Mouse (Mus musculus): Measurements from ENCODE around the gene Dhx34. TPM values are rescaled to one million over a fixed set of nuclear protein-coding genes. Genes with fewer than 3 reads are reported as not detected.
A peak's percentile ranks its signal among the peaks of the same experiment; 100 is the strongest.

The Dhx34 gene
- polyA plus RNA-seq, 1 experiment from 2014 or later = 27.2 TPM

DNA sequence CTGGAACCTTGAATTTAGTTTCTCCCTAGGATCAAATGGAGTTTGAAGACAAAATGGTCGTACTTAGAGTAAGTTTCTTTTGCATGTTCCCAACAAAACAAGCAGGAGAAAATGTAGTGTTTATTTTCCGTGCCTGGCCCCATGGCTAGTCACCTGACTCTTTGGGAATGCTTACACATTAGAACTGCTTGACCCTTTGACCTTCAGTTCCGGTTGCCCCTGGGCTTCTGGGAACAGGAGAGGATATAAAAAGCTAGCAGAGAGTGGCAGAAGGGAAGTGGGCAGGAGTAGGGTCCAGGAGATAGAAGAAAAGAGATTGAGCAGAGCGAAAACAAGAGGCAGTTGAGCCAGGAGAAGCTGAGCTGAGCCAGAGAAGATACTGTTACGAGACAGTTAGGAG lies 8.0 kb upstream of the Dhx34 start:
- no peaks in the 10 kb centered on the region for H3K36me3 ChIP-seq (ENCODE audit: control insufficient read depth, insufficient read depth, low read length)
- H3K4me3 ChIP-seq (ENCODE audit: low read length) = no peak overlapping the region
- no peak overlapping the region for H3K27ac ChIP-seq (ENCODE audit: low read length)
- H3K4me1 ChIP-seq (ENCODE audit: control insufficient read depth, insufficient read depth, low read length) = no peaks in the 10 kb centered on the region
- ATAC-seq = no peak
- H3K27me3 ChIP-seq (replicated peaks; ENCODE audit: control insufficient read depth, insufficient read depth, low read length) = no peaks in the 10 kb centered on the region
- no peak overlapping the region for H3K9ac ChIP-seq (ENCODE audit: low read depth, low read length)
- H3K4me2 ChIP-seq (ENCODE audit: low read depth, low read length) = no peak overlapping the region
- H3K9me3 ChIP-seq (ENCODE audit: control insufficient read depth, low read length) = no peaks in the 10 kb centered on the region
- 31% methylated on average over 5 of the region's 5 CpGs for WGBS

DNA sequence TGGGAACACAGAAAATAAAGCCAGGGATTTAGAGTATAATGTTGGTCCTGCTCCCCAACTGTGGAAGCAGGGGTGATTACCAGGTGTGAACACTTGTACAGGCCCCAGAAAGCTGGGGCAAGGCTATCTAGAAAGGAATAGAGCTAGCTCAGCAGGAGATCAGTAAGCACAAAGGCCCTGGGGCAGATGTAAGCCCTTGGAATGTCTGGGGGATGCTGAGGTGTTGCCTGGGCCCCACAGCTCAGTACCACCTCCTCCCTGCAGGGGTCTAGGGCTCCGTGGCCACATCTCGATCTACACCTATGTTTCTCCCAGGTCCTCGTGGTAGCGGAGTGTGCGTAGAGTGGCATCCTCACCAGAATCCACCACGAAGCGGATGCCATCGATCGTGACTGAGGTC lies 7.9 kb downstream of the Dhx34 start:
- ATAC-seq = no peak
- Histone ChIP-seq H3K27ac (ENCODE audit: low read length) (no peak overlapping the region), H3K4me1 (ENCODE audit: control insufficient read depth, insufficient read depth, low read length) (0 out of 2 replicates have a peak, but pooled peaks cover under 1% of the 10 kb centered on the region), H3K9me3 (ENCODE audit: control insufficient read depth, low read length) (no peaks in the 10 kb centered on the region), H3K9ac (ENCODE audit: low read depth, low read length) (no peak overlapping the region), H3K4me2 (ENCODE audit: low read depth, low read length) (no peak overlapping the region), H3K4me3 (ENCODE audit: low read length) (no peak overlapping the region), H3K36me3 (ENCODE audit: control insufficient read depth, insufficient read depth, low read length) (peaks cover 14% of the 10 kb centered on the region), H3K27me3 (replicated peaks; ENCODE audit: control insufficient read depth, insufficient read depth, low read length) (no peaks in the 10 kb centered on the region)
- WGBS = 91% methylated on average over 9 of the region's 9 CpGs

DNA sequence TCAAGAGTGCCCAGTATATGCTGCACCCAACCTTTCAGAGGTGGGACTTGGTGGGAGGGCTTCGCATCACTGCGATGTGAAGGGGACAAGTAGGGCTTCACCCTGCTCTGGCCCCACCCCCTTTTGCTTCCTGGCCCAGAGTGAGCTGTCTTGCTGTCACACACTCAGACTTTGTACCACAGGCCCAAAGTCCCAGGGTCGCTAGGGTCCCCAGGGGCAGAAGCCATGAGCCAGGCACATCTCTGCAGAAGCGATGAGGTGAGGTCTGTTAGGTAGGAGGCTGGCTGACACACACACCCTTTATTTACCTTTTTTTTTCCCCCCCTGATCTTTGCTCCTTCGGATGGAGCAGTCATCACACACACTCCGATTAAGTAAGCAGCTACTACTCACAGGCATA lies 8.6 kb downstream of the Dhx34 start:
- H3K9ac ChIP-seq (ENCODE audit: low read depth, low read length) = no peak overlapping the region
- 83% methylated on average over 6 of the region's 6 CpGs for WGBS
- no peak overlapping the region for H3K4me3 ChIP-seq (ENCODE audit: low read length)
- ATAC-seq = no peak
- no peaks in the 10 kb centered on the region for H3K9me3 ChIP-seq (ENCODE audit: control insufficient read depth, low read length)
- no peak overlapping the region for H3K27ac ChIP-seq (ENCODE audit: low read length)
- peaks cover 12% of the 10 kb centered on the region for H3K36me3 ChIP-seq (ENCODE audit: control insufficient read depth, insufficient read depth, low read length)
- no peaks in the 10 kb centered on the region for H3K27me3 ChIP-seq (replicated peaks; ENCODE audit: control insufficient read depth, insufficient read depth, low read length)
- 0 out of 2 replicates have a peak, but pooled peaks cover 6% of the 10 kb centered on the region for H3K4me1 ChIP-seq (ENCODE audit: control insufficient read depth, insufficient read depth, low read length)
- H3K4me2 ChIP-seq (ENCODE audit: low read depth, low read length) = no peak overlapping the region

DNA sequence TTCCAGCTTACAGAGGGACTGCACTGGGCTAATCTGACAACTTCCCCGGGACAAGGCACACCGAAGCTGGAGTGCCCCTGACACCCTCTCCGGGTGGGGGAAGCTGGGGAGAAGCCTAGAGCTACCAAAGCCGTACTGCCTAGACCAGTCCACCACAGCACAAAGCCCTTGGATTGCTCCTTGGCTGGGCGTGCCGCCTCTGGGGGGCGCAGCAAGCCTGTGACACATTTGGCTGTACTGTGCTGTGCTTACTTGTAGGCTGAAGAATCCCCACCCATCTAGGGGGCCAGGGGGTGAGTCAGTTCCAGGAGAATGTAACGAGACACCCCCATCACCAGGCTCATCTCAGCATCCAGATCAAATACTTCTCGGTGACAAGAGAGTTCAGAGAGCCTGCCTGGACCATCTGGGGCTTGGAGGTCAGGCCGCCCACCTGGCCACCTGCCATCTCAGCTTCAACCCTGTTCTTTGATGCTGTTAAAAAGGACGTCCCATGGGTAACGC lies 10.9 kb downstream of the Dhx34 start:
- Histone ChIP-seq H3K4me2 (ENCODE audit: low read depth, low read length) (no peak overlapping the region), H3K9ac (ENCODE audit: low read depth, low read length) (no peak overlapping the region), H3K36me3 (ENCODE audit: control insufficient read depth, insufficient read depth, low read length) (peaks cover 6% of the 10 kb centered on the region), H3K4me1 (ENCODE audit: control insufficient read depth, insufficient read depth, low read length) (0 out of 2 replicates have a peak, but pooled peaks cover 6% of the 10 kb centered on the region), H3K9me3 (ENCODE audit: control insufficient read depth, low read length) (no peaks in the 10 kb centered on the region), H3K27me3 (replicated peaks; ENCODE audit: control insufficient read depth, insufficient read depth, low read length) (no peaks in the 10 kb centered on the region), H3K4me3 (ENCODE audit: low read length) (no peak overlapping the region), H3K27ac (ENCODE audit: low read length) (no peak overlapping the region)
- ATAC-seq = 0 out of 2 replicates have a peak, but pooled peaks have one; percentile 48
- 73% methylated on average over 12 of the region's 12 CpGs for WGBS

DNA sequence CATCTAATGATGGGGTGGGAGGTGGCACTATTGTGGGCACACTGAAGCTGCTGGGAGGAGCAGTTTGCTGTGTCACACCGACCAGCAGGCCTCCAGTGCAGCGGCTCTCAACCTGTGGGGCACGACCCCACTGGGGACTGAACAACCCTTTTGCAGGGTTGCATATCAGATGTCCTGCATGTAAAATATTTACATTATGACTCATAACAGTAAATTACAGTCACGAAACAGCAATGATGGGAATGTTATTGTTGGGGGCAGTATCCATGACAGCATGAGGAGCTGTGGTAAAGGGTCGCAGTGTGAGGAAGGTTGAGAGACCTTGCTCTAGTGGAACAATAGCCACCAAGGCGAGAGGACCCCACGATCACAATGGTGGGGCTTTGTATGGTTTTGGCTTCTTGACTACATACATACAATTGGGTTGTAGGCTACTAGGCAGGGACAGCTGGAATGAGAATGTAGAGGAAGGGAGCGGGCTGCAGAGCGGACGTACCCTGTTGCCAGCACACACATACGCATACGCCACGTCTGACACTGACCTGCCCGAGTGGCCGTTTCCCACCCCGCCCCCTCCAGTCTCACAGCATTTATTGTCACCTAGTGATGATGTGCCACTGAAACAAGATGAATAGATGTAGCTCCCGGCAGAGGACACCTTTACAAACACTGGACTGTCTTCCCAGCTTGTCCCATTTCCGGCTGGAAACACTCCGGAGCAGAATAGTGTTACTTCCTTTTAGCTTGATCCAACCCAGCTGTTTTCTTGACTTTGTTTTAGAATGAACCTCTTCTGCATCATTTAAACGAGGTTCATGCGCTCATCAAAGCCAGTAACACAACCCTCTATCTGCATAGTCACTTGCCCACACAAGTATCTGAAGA lies 12.8 kb downstream of the Dhx34 start:
- ATAC-seq = no peak
- no peaks in the 10 kb centered on the region; the same call in 1 of the 2 replicates for H3K36me3 ChIP-seq (ENCODE audit: control insufficient read depth, insufficient read depth, low read length)
- 0 out of 2 replicates have a peak overlapping the region, but pooled peaks have one; percentile 1 for H3K27ac ChIP-seq (ENCODE audit: low read length)
- 0 out of 2 replicates have a peak overlapping the region, but pooled peaks have one; percentile 14 for H3K9ac ChIP-seq (ENCODE audit: low read depth, low read length)
- no peak overlapping the region for H3K4me2 ChIP-seq (ENCODE audit: low read depth, low read length)
- H3K4me3 ChIP-seq (ENCODE audit: low read length) = no peak overlapping the region
- H3K27me3 ChIP-seq (replicated peaks; ENCODE audit: control insufficient read depth, insufficient read depth, low read length) = no peaks in the 10 kb centered on the region
- 71% methylated on average over 21 of the region's 21 CpGs for WGBS
- 0 out of 2 replicates have a peak, but pooled peaks cover 6% of the 10 kb centered on the region for H3K4me1 ChIP-seq (ENCODE audit: control insufficient read depth, insufficient read depth, low read length)
- H3K9me3 ChIP-seq (ENCODE audit: control insufficient read depth, low read length) = no peaks in the 10 kb centered on the region

DNA sequence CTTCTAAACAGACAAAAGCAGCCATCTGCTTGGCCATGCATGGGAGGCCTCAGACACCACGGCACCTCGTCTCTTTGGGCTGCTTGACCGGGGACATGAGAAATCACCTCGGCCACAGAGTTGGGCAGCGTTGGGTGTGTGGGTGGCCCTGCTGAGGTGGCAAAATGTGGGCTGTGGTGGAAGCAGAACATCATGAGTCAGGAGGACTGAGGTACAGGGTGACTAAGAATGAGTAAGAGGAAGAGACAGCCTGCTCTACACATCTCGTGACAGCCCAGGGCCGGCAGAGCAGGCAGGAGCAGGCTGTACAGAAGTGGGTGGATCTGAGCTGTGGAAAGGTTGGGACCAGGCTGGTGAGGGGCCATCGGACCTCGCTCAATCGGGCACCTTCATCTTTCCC lies 14.3 kb downstream of the Dhx34 start:
- Histone ChIP-seq H3K27ac (ENCODE audit: low read length) (no peak overlapping the region), H3K9me3 (ENCODE audit: control insufficient read depth, low read length) (no peaks in the 10 kb centered on the region), H3K27me3 (replicated peaks; ENCODE audit: control insufficient read depth, insufficient read depth, low read length) (no peaks in the 10 kb centered on the region), H3K36me3 (ENCODE audit: control insufficient read depth, insufficient read depth, low read length) (no peaks in the 10 kb centered on the region; the same call in 1 of the 2 replicates), H3K9ac (ENCODE audit: low read depth, low read length) (no peak overlapping the region), H3K4me1 (ENCODE audit: control insufficient read depth, insufficient read depth, low read length) (0 out of 2 replicates have a peak, but pooled peaks cover 6% of the 10 kb centered on the region), H3K4me2 (ENCODE audit: low read depth, low read length) (no peak overlapping the region), H3K4me3 (ENCODE audit: low read length) (no peak overlapping the region)
- no peak for ATAC-seq
- 83% methylated on average over 10 of the region's 10 CpGs for WGBS

DNA sequence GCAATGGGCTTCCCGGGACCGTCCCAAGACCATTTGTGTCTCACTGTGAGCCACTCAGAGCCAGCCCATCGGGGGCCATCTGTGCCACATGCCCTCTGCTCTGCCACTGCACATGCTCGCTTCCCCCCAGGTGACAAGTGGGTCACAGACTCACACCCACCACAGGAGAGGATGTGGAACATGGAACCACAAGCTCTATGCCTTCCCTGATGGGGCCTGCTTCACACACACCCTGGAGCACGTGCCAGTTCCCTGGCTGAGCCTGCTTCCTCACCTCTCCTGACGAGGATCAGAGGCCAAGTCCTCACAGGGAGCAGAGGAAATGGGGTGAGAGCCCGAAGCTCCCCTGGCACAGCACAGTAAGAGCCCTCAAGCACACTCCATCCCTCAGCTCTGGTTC lies 14.8 kb downstream of the Dhx34 start:
- Histone ChIP-seq H3K9me3 (ENCODE audit: control insufficient read depth, low read length) (no peaks in the 10 kb centered on the region), H3K36me3 (ENCODE audit: control insufficient read depth, insufficient read depth, low read length) (no peaks in the 10 kb centered on the region; the same call in 1 of the 2 replicates), H3K4me3 (ENCODE audit: low read length) (no peak overlapping the region), H3K4me2 (ENCODE audit: low read depth, low read length) (no peak overlapping the region), H3K9ac (ENCODE audit: low read depth, low read length) (no peak overlapping the region), H3K27me3 (replicated peaks; ENCODE audit: control insufficient read depth, insufficient read depth, low read length) (no peaks in the 10 kb centered on the region), H3K27ac (ENCODE audit: low read length) (no peak overlapping the region), H3K4me1 (ENCODE audit: control insufficient read depth, insufficient read depth, low read length) (0 out of 2 replicates have a peak, but pooled peaks cover 6% of the 10 kb centered on the region)
- ATAC-seq = no peak
- 89% methylated on average over 7 of the region's 7 CpGs for WGBS

DNA sequence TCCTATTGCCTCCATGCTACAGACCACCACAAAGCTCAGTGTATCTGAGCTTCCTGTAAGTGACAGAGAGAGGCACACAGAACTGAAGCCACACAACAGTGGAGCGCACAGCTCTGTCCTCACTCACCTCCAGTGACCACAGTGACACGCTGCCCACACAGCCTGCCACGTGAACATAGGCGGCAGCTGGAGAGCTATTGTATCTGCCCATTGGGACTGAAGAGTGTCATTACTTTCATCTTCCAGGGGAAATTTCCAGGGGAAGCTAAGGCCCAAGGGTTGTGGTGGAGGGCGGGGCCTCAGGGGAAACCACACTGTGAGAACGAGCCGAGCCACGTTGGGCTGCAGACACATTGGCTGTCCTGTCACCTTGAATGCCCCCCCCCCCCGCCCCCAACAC lies 17.0 kb downstream of the Dhx34 start:
- Histone ChIP-seq H3K9ac (ENCODE audit: low read depth, low read length) (no peak overlapping the region), H3K27me3 (replicated peaks; ENCODE audit: control insufficient read depth, insufficient read depth, low read length) (no peaks in the 10 kb centered on the region), H3K27ac (ENCODE audit: low read length) (no peak overlapping the region), H3K4me2 (ENCODE audit: low read depth, low read length) (no peak overlapping the region), H3K4me1 (ENCODE audit: control insufficient read depth, insufficient read depth, low read length) (0 out of 2 replicates have a peak, but pooled peaks cover 6% of the 10 kb centered on the region), H3K9me3 (ENCODE audit: control insufficient read depth, low read length) (no peaks in the 10 kb centered on the region), H3K4me3 (ENCODE audit: low read length) (no peak overlapping the region), H3K36me3 (ENCODE audit: control insufficient read depth, insufficient read depth, low read length) (no peaks in the 10 kb centered on the region)
- 77% methylated on average over 9 of the region's 9 CpGs for WGBS
- ATAC-seq = no peak

DNA sequence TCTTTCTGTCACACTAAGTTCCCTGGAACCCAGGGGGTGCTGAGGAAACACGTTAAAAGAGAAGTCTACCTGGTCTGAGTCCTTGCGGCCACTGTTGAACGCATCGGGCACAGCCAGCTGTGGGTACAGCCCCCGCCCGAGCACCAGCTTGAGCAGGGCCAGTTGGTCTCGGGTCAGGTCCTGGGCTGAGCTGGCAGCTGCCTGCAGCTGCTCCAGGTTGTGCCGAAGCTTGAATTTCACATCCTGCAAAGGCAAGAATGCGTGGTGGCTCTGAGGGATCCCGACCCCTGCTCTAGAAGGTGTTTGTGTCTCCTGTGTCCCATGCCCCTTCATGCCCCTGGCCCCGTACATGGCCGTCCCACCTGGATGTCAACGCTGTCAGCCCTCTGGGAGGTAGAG lies 18.3 kb downstream of the Dhx34 start:
- 0 out of 2 replicates have a peak, but pooled peaks cover 1% of the 10 kb centered on the region for H3K4me1 ChIP-seq (ENCODE audit: control insufficient read depth, insufficient read depth, low read length)
- H3K9ac ChIP-seq (ENCODE audit: low read depth, low read length) = peak overlapping the region; percentile 48; the same call in 1 of the 2 replicates
- ATAC-seq = 0 out of 2 replicates have a peak, but pooled peaks have one; percentile 17
- no peaks in the 10 kb centered on the region for H3K36me3 ChIP-seq (ENCODE audit: control insufficient read depth, insufficient read depth, low read length)
- H3K27ac ChIP-seq (ENCODE audit: low read length) = peak overlapping the region; percentile 68
- peak overlapping the region; percentile 12; the same call in 1 of the 2 replicates for H3K4me3 ChIP-seq (ENCODE audit: low read length)
- H3K4me2 ChIP-seq (ENCODE audit: low read depth, low read length) = no peak overlapping the region
- H3K27me3 ChIP-seq (replicated peaks; ENCODE audit: control insufficient read depth, insufficient read depth, low read length) = no peaks in the 10 kb centered on the region
- WGBS = 90% methylated on average over 13 of the region's 13 CpGs
- no peaks in the 10 kb centered on the region for H3K9me3 ChIP-seq (ENCODE audit: control insufficient read depth, low read length)

All from intestine, embryonic 16.5 days (tissue).